Mouse (Mus musculus): Measurements from ENCODE around the gene Ltbp1.

DNA sequence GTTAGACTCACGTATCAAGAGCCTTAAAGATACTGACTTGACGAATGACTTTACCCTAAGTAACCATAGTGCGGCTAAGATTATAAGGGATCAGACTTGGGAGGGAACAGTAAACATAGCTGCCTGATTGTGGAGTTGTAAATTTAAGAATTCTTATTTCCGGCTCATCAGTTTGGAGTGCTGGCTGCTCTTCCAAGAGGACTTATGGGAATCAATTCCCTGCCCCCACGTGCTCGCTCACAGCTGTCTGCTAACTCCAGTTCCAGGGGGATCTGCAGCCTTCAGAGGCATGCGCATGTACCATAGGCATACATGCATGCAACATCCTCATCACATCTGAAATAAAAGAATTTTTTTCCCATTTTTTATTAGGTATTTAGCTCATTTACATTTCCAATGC is 61.0 kb downstream of the Ltbp1 start:
- TF ChIP-seq POLR2A (IDR thresholded peaks at IDR 0.05; ENCODE audit: insufficient read depth, low read depth, low read length), result no peak
- TF ChIP-seq CTCF (IDR thresholded peaks at IDR 0.05; ENCODE audit: insufficient read depth, low read depth, low read length), result no peak

All from olfactory bulb, adult 2 months (tissue).